ENCODE assay signal across 26 mouse cellular contexts in the genomic region with DNA sequence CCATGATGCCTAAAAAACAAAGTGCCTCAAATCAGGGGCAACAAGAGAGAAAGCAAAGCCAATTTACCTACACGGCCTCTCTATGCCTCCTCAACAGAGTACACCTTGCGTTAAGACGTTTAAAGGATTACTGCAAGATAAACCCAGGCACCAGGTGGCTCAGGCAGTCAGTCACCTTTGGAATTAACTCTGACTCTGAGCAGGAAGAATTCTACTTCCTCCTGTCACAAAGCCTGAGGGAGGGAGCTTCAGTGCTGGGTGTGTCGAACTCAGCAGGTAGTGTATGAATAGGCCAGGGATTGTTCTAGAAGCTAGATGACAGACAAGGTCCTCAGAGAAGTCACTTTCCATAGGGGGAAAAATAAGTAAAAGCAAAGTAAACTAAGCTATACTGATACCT. TPM values are rescaled to one million over a fixed set of nuclear protein-coding genes. Genes with fewer than 3 reads are reported as not detected.
DNase-seq lines count a peak whose midpoint lies in the region; ATAC-seq and TF ChIP-seq lines count a peak whose summit lies in the region.
"Had no signal": no experiment of that assay in that cellular context is flagged by ENCODE, and none has a peak within 500 bp of the region (broad histone marks: within the 10 kb centered on the region; RNA-seq: fewer than 3 reads in every experiment).

No protein-coding gene starts in this region.

- H3K9ac ChIP-seq in kidney, embryonic 14.5 days (ENCODE audit: low read depth, low read length) = no peak overlapping the region
- no peak overlapping the region for H3K9ac ChIP-seq in ES-E14 (ENCODE audit: insufficient read depth, low read depth, low read length, poor library complexity, severe bottlenecking)
- H3K9ac ChIP-seq in intestine, postnatal 0 days (ENCODE audit: low read depth, low read length) = 0 out of 2 replicates have a peak overlapping the region, but pooled peaks have one; percentile 34
- peak overlapping the region; percentile 7; the same call in 1 of the 2 replicates for H3K9ac ChIP-seq in stomach, embryonic 16.5 days (ENCODE audit: low read length)
- no peak overlapping the region for H3K9ac ChIP-seq in forebrain, postnatal 0 days
- H3K9ac ChIP-seq: heart, embryonic 15.5 days; kidney, embryonic 15.5 days; liver, embryonic 15.5 days; lung, embryonic 15.5 days had no signal

- peaks cover 9% of the 10 kb centered on the region; the same call in 1 of the 2 replicates for H3K4me1 ChIP-seq in kidney, embryonic 14.5 days (ENCODE audit: control insufficient read depth, insufficient read depth, low read length)
- H3K4me1 ChIP-seq in ES-E14 (ENCODE audit: control insufficient read depth in 2 of 2, insufficient read depth in 2 of 2, low read length in 2 of 2, poor library complexity in 1 of 2) = peaks cover 13 to 20% of the 10 kb centered on the region in 2 experiments
- peaks cover 14% of the 10 kb centered on the region for H3K4me1 ChIP-seq in intestine, postnatal 0 days (replicated peaks; ENCODE audit: control insufficient read depth, insufficient read depth, low read length)
- H3K4me1 ChIP-seq in stomach, embryonic 16.5 days (ENCODE audit: control insufficient read depth, insufficient read depth, low read length) = peaks cover 24% of the 10 kb centered on the region
- no peaks in the 10 kb centered on the region for H3K4me1 ChIP-seq in forebrain, postnatal 0 days (ENCODE audit: insufficient read depth)

- H3K36me3 ChIP-seq in kidney, embryonic 14.5 days (ENCODE audit: control insufficient read depth, insufficient read depth, low read length) = no peaks in the 10 kb centered on the region
- no peaks in the 10 kb centered on the region; the same call in 1 of the 2 replicates for H3K36me3 ChIP-seq in ES-E14 (ENCODE audit: control insufficient read depth, insufficient read depth, low read length, poor library complexity, severe bottlenecking)
- H3K36me3 ChIP-seq in intestine, postnatal 0 days (ENCODE audit: control insufficient read depth, insufficient read depth) = no peaks in the 10 kb centered on the region
- H3K36me3 ChIP-seq in stomach, embryonic 16.5 days (ENCODE audit: control insufficient read depth, insufficient read depth, low read length) = no peaks in the 10 kb centered on the region
- no peaks in the 10 kb centered on the region for H3K36me3 ChIP-seq in forebrain, postnatal 0 days (ENCODE audit: insufficient read depth)
- H3K36me3 ChIP-seq: heart, embryonic 15.5 days; lung, embryonic 15.5 days had no signal

- H3K4me2 ChIP-seq in kidney, embryonic 14.5 days (replicated peaks; ENCODE audit: low read depth, low read length) = no peak overlapping the region
- peak overlapping the region; percentile 52 for H3K4me2 ChIP-seq in intestine, postnatal 0 days (replicated peaks; ENCODE audit: low read depth)
- H3K4me2 ChIP-seq in stomach, embryonic 16.5 days (ENCODE audit: low read depth, low read length) = peak overlapping the region; percentile 36
- no peak overlapping the region for H3K4me2 ChIP-seq in forebrain, postnatal 0 days (ENCODE audit: low read depth)
- H3K4me2 ChIP-seq: heart, embryonic 15.5 days; kidney, embryonic 15.5 days; liver, embryonic 15.5 days; lung, embryonic 15.5 days had no signal

- H3K4me3 ChIP-seq in kidney, embryonic 14.5 days (ENCODE audit: low read length) = no peak overlapping the region
- no peak overlapping the region for H3K4me3 ChIP-seq in ES-E14 (ENCODE audit: insufficient read depth in 1 of 2, low read depth in 1 of 2, low read length in 2 of 2, poor library complexity in 1 of 2, severe bottlenecking in 1 of 2)
- no peak overlapping the region for H3K4me3 ChIP-seq in intestine, postnatal 0 days (ENCODE audit: low read depth, low read length)
- no peak overlapping the region for H3K4me3 ChIP-seq in stomach, embryonic 16.5 days (replicated peaks; ENCODE audit: low read length)
- H3K4me3 ChIP-seq in forebrain, postnatal 0 days (ENCODE audit: low read depth, low read length) = no peak overlapping the region
- H3K4me3 ChIP-seq: forebrain, embryonic 10.5 days; heart, embryonic 15.5 days; hindbrain, embryonic 10.5 days; kidney, embryonic 15.5 days; limb, embryonic 10.5 days; liver, embryonic 15.5 days; lung, embryonic 15.5 days had no signal

- ATAC-seq in kidney, embryonic 14.5 days (ENCODE audit: low FRiP score, low TSS enrichment) = no peak
- peak; percentile 80 for ATAC-seq in intestine, postnatal 0 days
- peak; percentile 73 for ATAC-seq in stomach, embryonic 16.5 days (ENCODE audit: insufficient read depth, low FRiP score)
- ATAC-seq in forebrain, postnatal 0 days = no peak
- ATAC-seq: forebrain, embryonic 16.5 days; hindbrain, postnatal 0 days had no signal

- in situ Hi-C loops in ES-E14 (cut with MboI; ENCODE audit: low sequenced_read_pairs in 2 of 2, unreplicated experiment in 2 of 2) = no loop called here

- DNase-seq in kidney, postnatal 14 days = no peak
- DNase-seq in ES-E14 (ENCODE audit: low read depth, low spot score) = no peak
- DNase-seq in cerebellum, postnatal 4 days (ENCODE audit: low spot score in 2 of 2) = no peak
- no peak for DNase-seq in forebrain, postnatal 0 days
- DNase-seq in heart, postnatal 4 days = no peak
- DNase-seq: adrenal gland, postnatal 25 days; cerebellum, adult 9-10 months; gastrocnemius, postnatal 36 days; liver; lung, postnatal 4 days; midbrain, embryonic 14.5 days; right cerebral cortex, postnatal 14 days; thymus, adult 2 months; thymus, postnatal 4 days had no signal

- 72% methylated on average over 4 of the region's 4 CpGs for WGBS in kidney, embryonic 14.5 days
- 36% methylated on average over 4 of the region's 4 CpGs for WGBS in intestine, postnatal 0 days
- 42% methylated on average over 4 of the region's 4 CpGs for WGBS in stomach, embryonic 16.5 days
- 64% methylated on average over 4 of the region's 4 CpGs for WGBS in forebrain, postnatal 0 days

- 0 out of 2 replicates have a peak, but pooled peaks have one; percentile 26 for TF ChIP-seq CTCF in intestine, postnatal 0 days (IDR thresholded peaks at IDR 0.05; ENCODE audit: low read depth)
- no peak for TF ChIP-seq CTCF in forebrain, postnatal 0 days (IDR thresholded peaks at IDR 0.05; ENCODE audit: low read depth)

- no peaks in the 10 kb centered on the region for H3K9me3 ChIP-seq in kidney, embryonic 14.5 days (ENCODE audit: control insufficient read depth, low read length)
- H3K9me3 ChIP-seq in ES-E14 (ENCODE audit: control insufficient read depth, insufficient read depth, low read depth, low read length) = no peaks in the 10 kb centered on the region
- no peaks in the 10 kb centered on the region for H3K9me3 ChIP-seq in intestine, postnatal 0 days (ENCODE audit: control insufficient read depth)
- no peaks in the 10 kb centered on the region for H3K9me3 ChIP-seq in stomach, embryonic 16.5 days (replicated peaks; ENCODE audit: control insufficient read depth, low read length)
- H3K9me3 ChIP-seq in forebrain, postnatal 0 days (ENCODE audit: low read length) = no peaks in the 10 kb centered on the region
- H3K9me3 ChIP-seq: forebrain, embryonic 10.5 days; heart, embryonic 15.5 days; hindbrain, embryonic 10.5 days; kidney, embryonic 15.5 days; limb, embryonic 10.5 days; liver, embryonic 15.5 days; lung, embryonic 15.5 days had no signal

- H3K27me3 ChIP-seq in kidney, embryonic 14.5 days (ENCODE audit: control insufficient read depth, insufficient read depth, low read length) = no peaks in the 10 kb centered on the region
- no peaks in the 10 kb centered on the region for H3K27me3 ChIP-seq in intestine, postnatal 0 days (replicated peaks; ENCODE audit: control insufficient read depth, insufficient read depth, low read length)
- H3K27me3 ChIP-seq in stomach, embryonic 16.5 days (ENCODE audit: control insufficient read depth, insufficient read depth, low read length) = no peaks in the 10 kb centered on the region
- no peaks in the 10 kb centered on the region for H3K27me3 ChIP-seq in forebrain, postnatal 0 days (ENCODE audit: insufficient read depth, low read length)
- H3K27me3 ChIP-seq: heart, embryonic 15.5 days; kidney, embryonic 15.5 days; liver, embryonic 15.5 days; lung, embryonic 15.5 days had no signal

- H3K27ac ChIP-seq in kidney, embryonic 14.5 days (ENCODE audit: low read depth, low read length) = 0 out of 2 replicates have a peak overlapping the region, but pooled peaks have one; percentile 9
- H3K27ac ChIP-seq in ES-E14 (ENCODE audit: insufficient read depth, low read depth, low read length, poor library complexity, severe bottlenecking) = peak overlapping the region; percentile 14; the same call in 1 of the 2 replicates
- H3K27ac ChIP-seq in intestine, postnatal 0 days (ENCODE audit: low read depth, low read length) = peak overlapping the region; percentile 94
- peak overlapping the region; percentile 90 for H3K27ac ChIP-seq in stomach, embryonic 16.5 days (ENCODE audit: low read length)
- no peak overlapping the region for H3K27ac ChIP-seq in forebrain, postnatal 0 days (ENCODE audit: low read depth, low read length)
- H3K27ac ChIP-seq: forebrain, embryonic 10.5 days; heart, embryonic 15.5 days; hindbrain, embryonic 10.5 days; hindbrain, postnatal 0 days; kidney, embryonic 15.5 days; limb, embryonic 10.5 days; liver, embryonic 15.5 days; lung, embryonic 15.5 days had no signal

TF ChIP-seq in ES-E14, 5 proteins besides CTCF, POLR2A, EP300 and RAD21:
- TF ChIP-seq ZC3H11A (IDR thresholded peaks at IDR 0.05; ENCODE audit: borderline replicate concordance, low read depth, low read length) (no peak), CHD2 (IDR thresholded peaks at IDR 0.05; ENCODE audit: low read depth, low read length) (no peak), MAFK (IDR thresholded peaks at IDR 0.05; ENCODE audit: insufficient read depth, low read depth, low read length) (no peak), ZNF384 (IDR thresholded peaks at IDR 0.05; ENCODE audit: low read depth, low read length) (no peak), HCFC1 (IDR thresholded peaks at IDR 0.05; ENCODE audit: borderline replicate concordance, insufficient read depth, low read length) (no peak)

RNA-seq across cellular contexts. Expression of a gene that starts 9.2 kb away (rescaled TPM):
- polyA plus RNA-seq in kidney, embryonic 14.5 days (2014; fragmentation: Nextera tagmentation; extraction: Ambion mirVana) = 41.4 and 49.6 TPM in 2 replicates
- total RNA-seq in ES-E14 (2012; rRNA removed) = 111 and 135 TPM in 2 replicates
- polyA plus RNA-seq in intestine, postnatal 0 days (2015; fragmentation: Nextera tagmentation; extraction: Ambion mirVana) = 24.2 and 25.9 TPM in 2 replicates
- polyA plus RNA-seq in stomach, embryonic 16.5 days (2015; fragmentation: Nextera tagmentation; extraction: Ambion mirVana) = 25.4 and 27.8 TPM in 2 replicates
- 45.2 and 59.0 TPM in 2 replicates for total RNA-seq in forebrain, postnatal 0 days (2014; rRNA removed)
- 7.1 and 9.5 TPM in 2 replicates for polyA plus RNA-seq in forebrain, postnatal 0 days (2015; fragmentation: Nextera tagmentation; extraction: Ambion mirVana)
- total RNA-seq in heart, postnatal 4 days (2021) = 100 to 1,000 TPM; 112 to 118 TPM

Comparison
In these comparisons a context has a peak if more than half of its experiments do, and no peak if none do; other contexts are left out.
1. ATAC-seq: peak in intestine, postnatal 0 days (single experiment) and stomach, embryonic 16.5 days (single experiment); none in kidney, embryonic 14.5 days (single experiment) and forebrain, postnatal 0 days (single experiment).
2. H3K4me2 ChIP-seq: peak in intestine, postnatal 0 days (single experiment) and stomach, embryonic 16.5 days (single experiment); none in kidney, embryonic 14.5 days (single experiment) and forebrain, postnatal 0 days (single experiment).
3. H3K9ac ChIP-seq: peak in intestine, postnatal 0 days (single experiment) and stomach, embryonic 16.5 days (single experiment); none in kidney, embryonic 14.5 days (single experiment), ES-E14 (single experiment) and forebrain, postnatal 0 days (single experiment).